Mouse (Mus musculus): ENCODE results near the gene Rhobtb1.

Gene Rhobtb1

DNA sequence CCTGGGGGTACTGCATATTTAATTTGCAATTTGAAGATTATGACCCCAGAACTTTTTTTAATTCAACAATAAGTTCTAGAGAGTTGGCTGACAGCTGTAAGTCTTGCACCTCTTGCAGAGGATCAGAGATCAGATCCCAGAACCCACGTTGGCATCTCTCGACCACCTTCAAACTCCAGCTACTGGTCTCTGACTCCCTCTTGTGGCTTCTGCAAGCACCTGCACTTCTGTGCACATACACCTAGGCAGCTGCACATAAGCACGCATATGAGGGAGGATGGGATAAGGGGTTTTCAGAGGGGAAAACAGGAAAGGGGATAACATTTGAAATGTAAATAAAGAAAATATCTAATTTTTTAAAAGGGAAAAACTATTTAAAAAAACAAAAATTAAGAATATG lies 57.5 kb downstream of the Rhobtb1 start:
- ATAC-seq (ENCODE audit: insufficient number of reproducible peaks, low FRiP score, low TSS enrichment) = no peak

DNA sequence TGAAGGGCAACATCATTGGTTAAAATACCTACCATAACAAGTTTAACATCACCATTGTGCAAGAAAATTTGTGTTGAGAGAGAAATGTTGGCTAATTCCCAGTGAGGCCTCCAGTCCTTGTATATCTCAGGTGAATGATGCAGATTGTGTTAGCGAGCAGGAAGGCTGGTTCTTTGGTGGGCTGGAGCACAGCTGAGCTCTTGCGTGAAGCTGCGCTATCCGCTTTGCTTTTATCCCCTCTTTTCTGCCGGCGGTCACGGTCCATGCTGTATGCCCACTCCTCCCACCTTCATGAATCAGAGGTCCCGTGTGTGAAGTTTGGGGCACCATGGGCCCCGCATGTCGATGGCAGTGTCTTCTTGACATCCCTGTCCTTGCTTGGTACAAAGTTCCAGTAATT lies 58.8 kb downstream of the Rhobtb1 start:
- no peak for ATAC-seq (ENCODE audit: insufficient number of reproducible peaks, low FRiP score, low TSS enrichment)

GRCm38 (mm10) chr10:69210659-69211058 lies 59.4 kb downstream of the Rhobtb1 start:
- ATAC-seq (ENCODE audit: insufficient number of reproducible peaks, low FRiP score, low TSS enrichment) = no peak

GRCm38 (mm10) chr10:69211560-69211959 lies 60.3 kb downstream of the Rhobtb1 start:
- ATAC-seq (ENCODE audit: insufficient number of reproducible peaks, low FRiP score, low TSS enrichment) = no peak

GRCm38 (mm10) chr10:69211976-69212375 lies 60.7 kb downstream of the Rhobtb1 start:
- ATAC-seq (ENCODE audit: insufficient number of reproducible peaks, low FRiP score, low TSS enrichment) = no peak

DNA sequence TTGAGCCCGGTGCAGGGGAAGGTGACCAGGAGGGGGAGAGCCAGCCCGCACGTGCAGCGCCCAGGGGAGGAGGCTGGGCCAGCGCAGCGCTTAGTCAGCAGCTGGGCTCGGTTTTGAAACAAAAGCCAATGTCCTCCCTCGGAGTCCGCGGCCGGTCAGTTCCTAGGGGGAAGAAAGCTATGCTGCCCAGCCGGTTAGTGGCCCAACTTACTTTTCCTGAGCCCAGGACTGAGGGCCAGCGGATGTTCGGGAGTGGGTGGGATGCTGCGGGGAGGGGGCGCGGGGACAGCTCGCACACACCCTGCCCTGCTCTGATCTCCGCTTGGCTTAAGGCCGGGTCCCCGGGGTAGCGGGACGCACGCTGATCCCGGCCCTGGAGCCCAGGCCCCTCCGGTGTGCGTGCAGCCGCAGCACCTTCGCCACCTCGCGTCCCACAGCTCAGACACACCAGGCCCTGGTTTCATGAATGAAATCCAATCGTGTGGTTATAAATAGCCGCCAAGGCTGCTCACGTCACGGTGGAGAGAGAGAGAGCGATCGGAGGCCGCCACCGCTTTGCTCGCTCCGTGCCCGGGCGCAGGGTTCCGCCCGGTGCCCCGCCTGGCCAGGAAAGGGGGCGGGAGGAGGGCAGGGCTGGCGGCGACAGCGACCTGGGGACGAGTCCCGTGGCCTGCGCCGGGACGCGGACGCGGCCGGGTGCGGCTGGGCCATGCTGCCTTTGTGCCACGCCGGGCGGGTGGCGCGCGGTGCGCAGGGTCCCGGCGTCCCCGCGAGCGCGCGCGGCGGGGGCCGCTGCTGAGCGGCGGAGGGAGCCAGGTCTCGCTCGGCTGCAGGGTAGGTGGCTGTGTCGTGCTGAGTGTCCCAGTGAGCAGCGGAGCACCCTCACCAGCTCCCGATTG lies 61.6 kb downstream of the Rhobtb1 start, which contains the start of gene A930033H14Rik:
A930033H14Rik (minus strand) TSS at position 557 of the 899 bp plus-strand sequence.
- ATAC-seq (ENCODE audit: insufficient number of reproducible peaks, low FRiP score, low TSS enrichment) = peak; percentile 71

DNA sequence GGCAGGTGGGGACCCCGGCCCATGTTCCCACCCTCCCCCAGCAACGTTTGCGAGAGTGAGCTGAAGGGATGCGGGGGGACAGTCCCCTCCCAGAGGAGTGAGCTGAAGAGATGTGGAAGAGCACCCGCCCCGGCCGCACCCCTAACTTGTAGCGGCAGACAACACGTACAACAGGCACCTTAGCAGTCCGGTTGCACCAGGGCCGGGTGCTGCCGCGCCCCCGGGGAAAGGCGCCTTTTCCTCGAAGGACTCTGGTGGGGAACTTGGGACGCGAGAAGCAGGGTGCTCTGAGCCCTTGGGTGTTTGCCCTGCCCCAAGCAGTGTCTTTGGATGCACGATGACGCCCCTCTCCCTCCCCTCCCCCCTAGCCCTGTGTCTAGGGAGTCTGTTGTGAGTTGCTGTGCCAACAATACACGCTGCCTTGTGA lies 62.2 kb downstream of the Rhobtb1 start:
- ATAC-seq (ENCODE audit: insufficient number of reproducible peaks, low FRiP score, low TSS enrichment) = 0 out of 2 replicates have a peak, but pooled peaks have one; percentile 1

DNA sequence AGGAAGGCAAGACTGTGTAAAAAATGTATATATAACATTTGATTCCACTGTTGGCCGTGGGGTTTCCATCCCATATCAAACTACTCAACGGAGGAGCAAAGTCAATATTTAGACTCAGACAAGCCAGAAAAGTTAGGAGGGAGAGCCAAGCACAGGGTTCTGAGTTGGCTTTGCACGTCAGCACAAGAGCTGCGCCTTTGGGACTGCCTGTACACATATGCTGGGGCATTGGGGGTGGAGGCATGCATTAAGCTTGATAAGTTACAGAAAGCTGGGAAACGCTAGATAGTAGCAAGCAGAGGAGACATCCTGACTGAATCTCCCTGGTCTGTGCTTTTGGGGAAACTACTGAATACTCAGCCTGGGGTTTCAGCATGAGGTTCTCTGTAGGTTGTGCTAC lies 62.8 kb downstream of the Rhobtb1 start:
- no peak for ATAC-seq (ENCODE audit: insufficient number of reproducible peaks, low FRiP score, low TSS enrichment)

DNA sequence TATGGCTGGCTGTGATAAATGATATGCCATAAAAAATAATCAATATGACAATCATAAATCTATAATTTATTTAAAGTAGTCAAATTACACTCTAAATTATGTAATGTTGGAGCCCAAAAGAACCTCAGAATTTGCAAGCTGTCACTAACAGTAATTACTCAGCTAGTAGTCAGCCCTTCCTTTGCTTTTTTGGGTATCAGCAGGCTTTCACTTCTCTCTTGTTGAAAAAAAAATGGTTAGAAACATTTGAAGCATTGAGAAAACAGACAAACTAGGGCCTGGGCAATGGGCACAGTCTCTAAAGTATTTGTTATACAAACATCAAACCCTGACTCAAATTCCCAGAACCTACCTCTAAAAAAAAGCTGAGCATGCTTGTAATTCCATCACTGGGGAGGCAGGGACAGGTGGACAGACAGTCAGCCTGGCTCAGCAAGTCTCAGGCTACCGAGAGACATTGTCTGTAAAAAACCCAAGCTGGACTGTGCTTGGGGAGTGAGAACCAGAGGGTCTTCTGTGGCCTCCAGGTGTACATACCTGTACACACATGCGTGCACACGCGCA lies 66.0 kb downstream of the Rhobtb1 start:
- ATAC-seq (ENCODE audit: insufficient number of reproducible peaks, low FRiP score, low TSS enrichment) = no peak

- ATAC-seq (ENCODE audit: insufficient number of reproducible peaks, low FRiP score, low TSS enrichment) = no peak
Observed at GRCm38 (mm10) chr10:69218458-69219288, 67.4 kb downstream of the Rhobtb1 start.

GRCm38 (mm10) chr10:69219289-69219626 lies 68.0 kb downstream of the Rhobtb1 start:
- no peak for ATAC-seq (ENCODE audit: insufficient number of reproducible peaks, low FRiP score, low TSS enrichment)

- no peak for ATAC-seq (ENCODE audit: insufficient number of reproducible peaks, low FRiP score, low TSS enrichment)
Observed at GRCm38 (mm10) chr10:69220296-69220695, 69.1 kb downstream of the Rhobtb1 start.

- ATAC-seq (ENCODE audit: insufficient number of reproducible peaks, low FRiP score, low TSS enrichment) = no peak
Observed at GRCm38 (mm10) chr10:69221148-69221547, 69.9 kb downstream of the Rhobtb1 start.

DNA sequence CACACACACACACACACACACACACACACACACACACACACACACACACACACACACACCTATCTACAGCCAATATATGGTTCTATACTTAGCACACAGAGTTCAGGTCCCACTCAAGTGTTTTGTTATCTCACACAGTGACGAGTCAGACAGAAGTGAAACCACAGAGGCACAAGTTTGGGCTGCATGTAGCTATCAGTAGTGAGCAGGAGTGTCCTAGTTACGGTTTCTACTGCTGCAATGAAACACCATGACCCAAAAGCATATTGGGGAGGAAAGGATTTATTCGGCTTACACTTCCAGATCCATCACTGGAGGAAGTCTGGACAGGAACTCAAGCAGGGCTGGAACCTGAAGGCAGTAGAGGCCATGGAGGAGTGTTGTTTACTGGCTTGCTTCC lies 70.7 kb downstream of the Rhobtb1 start:
- no peak for ATAC-seq (ENCODE audit: insufficient number of reproducible peaks, low FRiP score, low TSS enrichment)

DNA sequence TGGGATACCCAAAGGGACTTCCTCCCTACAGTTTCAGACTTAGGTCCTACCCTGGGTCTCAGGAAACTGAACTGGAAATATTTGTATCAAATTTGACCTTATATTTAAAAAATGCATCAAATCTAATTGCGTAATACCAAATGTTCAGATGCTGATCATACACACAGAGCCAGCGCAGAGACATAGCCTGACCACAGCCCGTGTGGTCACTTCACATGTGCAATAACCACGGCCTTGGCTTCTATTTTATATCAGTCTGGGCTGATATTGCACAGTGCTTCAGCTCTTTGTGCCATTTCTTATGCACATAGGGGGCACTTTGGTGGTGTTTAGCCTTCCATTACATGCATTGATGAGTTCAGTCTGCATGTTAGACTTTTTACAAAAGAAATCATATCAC lies 72.0 kb downstream of the Rhobtb1 start:
- ATAC-seq (ENCODE audit: insufficient number of reproducible peaks, low FRiP score, low TSS enrichment) = no peak

DNA sequence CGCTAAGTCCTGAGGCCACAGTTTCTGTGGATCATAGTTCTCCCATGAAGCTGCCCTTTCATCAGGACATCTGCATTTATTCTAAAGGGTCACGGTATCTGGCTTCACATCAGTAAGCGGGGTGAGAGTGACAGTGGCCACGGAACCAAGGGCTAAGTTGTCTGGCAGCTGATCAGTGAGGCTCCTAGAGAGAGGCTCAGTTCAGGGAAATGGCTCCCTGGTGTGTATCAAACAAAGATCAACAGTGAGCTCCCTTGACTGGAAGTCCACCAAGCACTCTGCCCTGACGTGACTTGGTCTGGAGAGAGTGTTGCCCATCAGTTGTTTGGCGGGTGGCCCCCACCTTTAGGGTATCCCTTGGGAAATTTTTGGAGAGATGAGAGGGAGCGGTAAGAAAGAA lies 73.0 kb downstream of the Rhobtb1 start:
- no peak for ATAC-seq (ENCODE audit: insufficient number of reproducible peaks, low FRiP score, low TSS enrichment)

GRCm38 (mm10) chr10:69225471-69225870 lies 74.2 kb downstream of the Rhobtb1 start:
- ATAC-seq (ENCODE audit: insufficient number of reproducible peaks, low FRiP score, low TSS enrichment) = no peak

GRCm38 (mm10) chr10:69225951-69226350 lies 74.7 kb downstream of the Rhobtb1 start:
- ATAC-seq (ENCODE audit: insufficient number of reproducible peaks, low FRiP score, low TSS enrichment) = no peak

DNA sequence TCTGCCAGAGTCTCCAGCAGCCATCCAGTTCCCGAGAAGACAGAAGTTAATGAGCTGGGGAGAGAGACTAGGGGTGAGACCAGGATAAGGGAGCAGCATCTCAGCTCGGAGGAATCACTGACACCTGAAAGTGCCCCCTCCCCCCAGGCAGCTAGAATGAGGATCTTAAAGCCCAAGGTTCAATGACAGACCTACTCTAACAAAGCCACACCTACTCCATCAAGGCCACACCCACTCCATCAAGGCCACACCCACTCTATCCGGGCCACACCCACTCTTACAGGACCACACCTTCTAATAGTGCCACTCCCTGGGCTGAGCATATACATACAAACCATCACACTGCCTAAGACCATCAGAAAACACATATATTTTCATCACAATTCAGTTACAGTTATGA lies 86.0 kb downstream of the Rhobtb1 start:
- ATAC-seq (ENCODE audit: insufficient number of reproducible peaks, low FRiP score, low TSS enrichment) = no peak

GRCm38 (mm10) chr10:69237781-69238180 lies 86.5 kb downstream of the Rhobtb1 start:
- no peak for ATAC-seq (ENCODE audit: insufficient number of reproducible peaks, low FRiP score, low TSS enrichment)

DNA sequence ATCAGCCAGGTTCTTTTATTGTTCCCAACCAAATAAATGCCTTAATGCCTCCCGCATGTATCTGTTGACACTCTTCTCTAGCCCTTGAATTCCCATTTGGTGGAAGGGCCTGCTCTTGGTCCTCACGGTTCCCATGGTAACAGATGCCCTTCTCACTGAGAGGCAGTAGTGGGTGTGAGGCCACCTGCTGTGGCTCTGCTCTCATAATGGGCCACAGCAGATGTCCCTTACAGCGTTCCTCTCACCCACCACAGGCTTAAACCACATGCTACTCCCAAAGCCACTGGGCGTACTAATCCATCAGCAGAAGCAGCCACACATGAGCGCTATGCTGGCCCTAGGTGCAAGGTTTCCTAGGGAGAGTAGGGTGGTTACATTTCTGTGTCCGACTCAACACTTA lies 87.1 kb downstream of the Rhobtb1 start:
- no peak for ATAC-seq (ENCODE audit: insufficient number of reproducible peaks, low FRiP score, low TSS enrichment)

All from cerebellum, adult (tissue).